Mouse (Mus musculus): Measurements from ENCODE around the gene Nckap5l. TPM values are rescaled to one million over a fixed set of nuclear protein-coding genes. Genes with fewer than 3 reads are reported as not detected.

Gene Nckap5l
- polyA plus RNA-seq, 1 experiment from 2014 or later: 9.3 TPM

DNA sequence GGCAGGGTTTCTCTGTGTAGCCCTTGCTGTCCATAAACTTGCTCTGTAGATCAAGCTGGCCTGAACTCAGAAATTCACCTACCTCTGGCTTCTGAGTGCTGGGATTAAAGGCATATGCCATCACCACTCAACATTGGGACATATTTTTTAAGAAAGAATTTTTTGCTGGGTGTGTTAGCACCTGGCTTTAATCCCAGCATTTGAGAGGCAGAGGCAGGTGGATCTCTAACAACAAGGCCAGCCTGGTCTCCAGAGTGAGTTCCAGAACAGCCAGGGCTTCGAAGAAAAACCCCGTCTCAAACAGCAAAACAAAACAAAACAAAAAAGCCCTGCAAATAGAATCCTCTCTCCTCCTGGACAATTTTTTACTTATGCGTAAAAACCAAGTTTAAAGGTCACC lies 82.0 kb downstream of the Nckap5l start:
- Histone ChIP-seq H3K36me3 (ENCODE audit: insufficient read depth, low read length) (no peaks in the 10 kb centered on the region), H3K9me3 (ENCODE audit: low read length) (peaks cover 5% of the 10 kb centered on the region; the same call in 1 of the 2 replicates), H3K9ac (replicated peaks; ENCODE audit: low read length) (no peak overlapping the region), H3K27me3 (ENCODE audit: insufficient read depth, low read length) (no peaks in the 10 kb centered on the region), H3K4me1 (ENCODE audit: insufficient read depth, low read length) (peaks cover 6% of the 10 kb centered on the region; the same call in 1 of the 2 replicates), H3K27ac (ENCODE audit: low read length) (no peak overlapping the region), H3K4me2 (replicated peaks; ENCODE audit: low read depth, low read length) (no peak overlapping the region), H3K4me3 (ENCODE audit: low read length) (no peak overlapping the region)
- WGBS: 85% methylated on average over 3 of the region's 3 CpGs
- no peak for ATAC-seq (ENCODE audit: low FRiP score, low TSS enrichment)

DNA sequence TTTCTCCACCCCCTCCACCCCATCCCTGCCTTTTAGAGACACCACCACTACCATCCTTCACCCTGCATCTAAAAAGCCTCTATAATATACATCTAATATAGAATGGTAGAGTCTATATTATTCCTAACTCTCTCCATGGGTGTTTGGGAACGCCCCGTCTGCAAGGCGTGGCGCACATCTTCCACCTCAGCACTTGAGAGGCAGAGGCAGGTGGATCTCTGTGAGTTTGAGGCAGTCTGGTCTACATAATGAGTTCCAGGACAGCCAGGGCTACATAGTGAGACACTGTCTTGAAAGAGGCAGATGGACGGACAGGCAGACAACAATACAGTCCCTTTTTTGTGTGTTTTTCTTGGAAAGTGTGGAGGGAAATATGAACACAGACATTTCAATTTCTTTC lies 82.5 kb downstream of the Nckap5l start:
- Histone ChIP-seq H3K4me2 (replicated peaks; ENCODE audit: low read depth, low read length) (no peak overlapping the region), H3K36me3 (ENCODE audit: insufficient read depth, low read length) (no peaks in the 10 kb centered on the region), H3K4me1 (ENCODE audit: insufficient read depth, low read length) (peaks cover 6% of the 10 kb centered on the region; the same call in 1 of the 2 replicates), H3K27ac (ENCODE audit: low read length) (no peak overlapping the region), H3K4me3 (ENCODE audit: low read length) (no peak overlapping the region), H3K9ac (replicated peaks; ENCODE audit: low read length) (no peak overlapping the region), H3K9me3 (ENCODE audit: low read length) (peaks cover 5% of the 10 kb centered on the region; the same call in 1 of the 2 replicates), H3K27me3 (ENCODE audit: insufficient read depth, low read length) (no peaks in the 10 kb centered on the region)
- no peak for ATAC-seq (ENCODE audit: low FRiP score, low TSS enrichment)
- 98% methylated on average over 5 of the region's 5 CpGs for WGBS

DNA sequence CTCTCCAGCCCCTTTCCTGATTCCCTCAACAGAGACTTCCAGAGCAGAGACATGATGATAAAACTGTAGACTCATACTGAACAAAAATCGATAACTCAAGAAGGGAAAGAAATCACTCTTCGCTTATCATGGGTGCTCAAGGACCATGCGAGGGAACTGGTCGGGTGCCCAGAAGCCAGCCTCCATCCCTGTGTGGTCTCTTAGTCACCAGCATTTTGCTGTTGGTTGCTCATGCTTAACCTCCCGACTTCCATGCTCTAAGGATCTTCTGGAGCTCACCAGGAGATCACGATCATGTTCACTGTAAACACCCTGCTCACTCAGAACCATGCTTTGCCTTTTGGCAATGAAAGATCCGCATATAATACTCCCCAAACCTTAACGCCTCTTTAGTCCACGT lies 84.8 kb downstream of the Nckap5l start:
- H3K9ac ChIP-seq (replicated peaks; ENCODE audit: low read length): no peak overlapping the region
- no peak overlapping the region for H3K27ac ChIP-seq (ENCODE audit: low read length)
- H3K4me3 ChIP-seq (ENCODE audit: low read length): no peak overlapping the region
- H3K36me3 ChIP-seq (ENCODE audit: insufficient read depth, low read length): no peaks in the 10 kb centered on the region
- no peak overlapping the region for H3K4me2 ChIP-seq (replicated peaks; ENCODE audit: low read depth, low read length)
- H3K4me1 ChIP-seq (ENCODE audit: insufficient read depth, low read length): peaks cover 21% of the 10 kb centered on the region
- 55% methylated on average over 9 of the region's 9 CpGs for WGBS
- no peak for ATAC-seq (ENCODE audit: low FRiP score, low TSS enrichment)
- H3K27me3 ChIP-seq (ENCODE audit: insufficient read depth, low read length): no peaks in the 10 kb centered on the region
- H3K9me3 ChIP-seq (ENCODE audit: low read length): no peaks in the 10 kb centered on the region

Other genes with a start within 250 kb of the Nckap5l start
- gene Kcnh3, start 232.9 kb downstream of the Nckap5l start, polyA plus RNA-seq (2015; fragmentation: Nextera tagmentation; extraction: Ambion mirVana): 0.56 and 0.77 TPM in 2 replicates
- gene Mcrs1, start 205.8 kb downstream of the Nckap5l start, polyA plus RNA-seq (2015; fragmentation: Nextera tagmentation; extraction: Ambion mirVana): 177 and 181 TPM in 2 replicates
- 62.2 and 67.5 TPM in 2 replicates for gene Prpf40b, start 162.7 kb downstream of the Nckap5l start, polyA plus RNA-seq (2015; fragmentation: Nextera tagmentation; extraction: Ambion mirVana)
- gene Fam186b, start 161.9 kb downstream of the Nckap5l start, polyA plus RNA-seq (2015; fragmentation: Nextera tagmentation; extraction: Ambion mirVana): 0.21 and 0.30 TPM in 2 replicates
- gene Fmnl3, start 87.3 kb downstream of the Nckap5l start, polyA plus RNA-seq (2015; fragmentation: Nextera tagmentation; extraction: Ambion mirVana): 27.1 and 29.8 TPM in 2 replicates
- 634 and 653 TPM in 2 replicates for gene Tmbim6, start 64.9 kb downstream of the Nckap5l start, polyA plus RNA-seq (2015; fragmentation: Nextera tagmentation; extraction: Ambion mirVana)
- 16.8 and 18.2 TPM in 2 replicates for gene Bcdin3d, start 17.0 kb upstream of the Nckap5l start, polyA plus RNA-seq (2015; fragmentation: Nextera tagmentation; extraction: Ambion mirVana)
- gene Faim2, start 70.4 kb upstream of the Nckap5l start, polyA plus RNA-seq (2015; fragmentation: Nextera tagmentation; extraction: Ambion mirVana): 0.32 and 0.50 TPM in 2 replicates
- 109 and 159 TPM in 2 replicates for gene Aqp2, start 121.3 kb upstream of the Nckap5l start, polyA plus RNA-seq (2015; fragmentation: Nextera tagmentation; extraction: Ambion mirVana)
- gene Aqp5, start 133.0 kb upstream of the Nckap5l start, polyA plus RNA-seq (2015; fragmentation: Nextera tagmentation; extraction: Ambion mirVana): 3.7 and 5.0 TPM in 2 replicates
- 0.10 TPM in 1 of 2 replicates, not detected in the other for gene Aqp6, start 143.7 kb upstream of the Nckap5l start, polyA plus RNA-seq (2015; fragmentation: Nextera tagmentation; extraction: Ambion mirVana)
- 143 and 157 TPM in 2 replicates for gene Racgap1, start 193.9 kb upstream of the Nckap5l start, polyA plus RNA-seq (2015; fragmentation: Nextera tagmentation; extraction: Ambion mirVana)
- 1.7 TPM in 2 replicates for gene Asic1, start 212.6 kb upstream of the Nckap5l start, polyA plus RNA-seq (2015; fragmentation: Nextera tagmentation; extraction: Ambion mirVana)
- gene Smarcd1, start 244.4 kb upstream of the Nckap5l start, polyA plus RNA-seq (2015; fragmentation: Nextera tagmentation; extraction: Ambion mirVana): 49.8 and 56.3 TPM in 2 replicates
- not detected in 2 replicates for gene Gm17349, start 247.7 kb upstream of the Nckap5l start, polyA plus RNA-seq (2015; fragmentation: Nextera tagmentation; extraction: Ambion mirVana)

Data from kidney, embryonic 16.5 days (tissue).